Mouse (Mus musculus): ENCODE results near the gene Hcar2.

Hcar2 gene

GRCm38 (mm10) chr5:123865365-123865764, at the start of gene Hcar2:
Gene Hcar2 (minus strand): TSS chr5:123865499.
- no peak for DNase-seq

- DNase-seq: no peak
These were observed 49.6 kb upstream of the Hcar2 start for GRCm38 (mm10) chr5:123914852-123915251.

- DNase-seq: no peak
These were observed 42.3 kb upstream of the Hcar2 start for GRCm38 (mm10) chr5:123907631-123907977.

GRCm38 (mm10) chr5:123906976-123907630, 41.8 kb upstream of the Hcar2 start, which contains the start of gene Denr:
Gene Denr (plus strand): TSS chr5:123907175.
- peak; percentile 100 for DNase-seq

- no peak for DNase-seq
These were observed 41.1 kb upstream of the Hcar2 start for GRCm38 (mm10) chr5:123906146-123906975.

GRCm38 (mm10) chr5:123904059-123904672, 38.9 kb upstream of the Hcar2 start:
- DNase-seq: peak; percentile 6 to 27

- DNase-seq: no peak
These were observed 32.1 kb upstream of the Hcar2 start for GRCm38 (mm10) chr5:123897352-123897751.

GRCm38 (mm10) chr5:123896395-123896794, 31.1 kb upstream of the Hcar2 start:
- no peak for DNase-seq

GRCm38 (mm10) chr5:123893520-123893919, 28.2 kb upstream of the Hcar2 start:
- DNase-seq: no peak

GRCm38 (mm10) chr5:123891669-123892068, 26.4 kb upstream of the Hcar2 start:
- DNase-seq: peak; percentile 56 to 63

- DNase-seq: no peak
These were observed 25.7 kb upstream of the Hcar2 start for GRCm38 (mm10) chr5:123890987-123891386.

- DNase-seq: no peak
These were observed 25.0 kb upstream of the Hcar2 start for GRCm38 (mm10) chr5:123890312-123890711.

- no peak for DNase-seq
These were observed 21.1 kb upstream of the Hcar2 start for GRCm38 (mm10) chr5:123886365-123886764.

GRCm38 (mm10) chr5:123884332-123884731, 19.0 kb upstream of the Hcar2 start:
- no peak for DNase-seq

GRCm38 (mm10) chr5:123883891-123884290, 18.6 kb upstream of the Hcar2 start:
- DNase-seq: no peak

GRCm38 (mm10) chr5:123880778-123881177, 15.5 kb upstream of the Hcar2 start:
- no peak for DNase-seq

- peak; percentile 68 to 71 for DNase-seq
These were observed 14.6 kb upstream of the Hcar2 start, which contains the start of gene Hcar1 for GRCm38 (mm10) chr5:123879928-123880327. Gene Hcar1 (minus strand): TSS chr5:123880020.

GRCm38 (mm10) chr5:123878056-123878455, 12.8 kb upstream of the Hcar2 start:
- DNase-seq: peak; percentile 41 to 61

GRCm38 (mm10) chr5:123874177-123874576, 8.9 kb upstream of the Hcar2 start:
- no peak for DNase-seq

GRCm38 (mm10) chr5:123869615-123870014, 4.3 kb upstream of the Hcar2 start:
- DNase-seq: no peak

GRCm38 (mm10) chr5:123866457-123866856, 1.2 kb upstream of the Hcar2 start:
- no peak for DNase-seq

- no peak for DNase-seq
These were observed 1.4 kb downstream of the Hcar2 start for GRCm38 (mm10) chr5:123863934-123864333.
